Mouse (Mus musculus): ENCODE results near the gene Ryr3. TPM values are rescaled to one million over a fixed set of nuclear protein-coding genes. Genes with fewer than 3 reads are reported as not detected.

Gene Ryr3
- polyA plus RNA-seq, 1 experiment from 2014 or later, result 0.56 TPM

DNA sequence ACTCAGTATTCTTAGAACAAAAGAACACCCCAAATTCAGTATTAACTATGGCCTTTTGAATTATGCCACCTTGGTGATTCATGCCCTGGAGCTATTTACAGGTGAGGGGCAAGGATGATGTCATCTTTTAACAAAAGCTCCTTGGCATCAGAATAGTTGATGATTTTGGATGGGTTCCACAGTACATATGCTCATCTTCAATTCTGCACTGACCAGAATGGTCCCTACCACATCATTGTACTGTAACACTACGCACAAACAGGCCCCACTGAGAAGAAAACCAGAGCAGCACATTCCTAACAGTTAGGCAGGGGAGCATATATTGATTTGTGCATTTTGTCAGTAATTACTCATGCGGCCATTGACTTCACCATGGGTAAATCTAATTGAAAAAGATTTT, 335.1 kb downstream of the Ryr3 start:
- ATAC-seq (replicated peaks; ENCODE audit: low FRiP score), result no peak
- WGBS, result 86% methylated on average over 2 of the region's 2 CpGs
- no peaks in the 10 kb centered on the region for H3K9me3 ChIP-seq (replicated peaks)

GRCm38 (mm10) chr2:112881376-112881775, 335.5 kb downstream of the Ryr3 start:
- Histone ChIP-seq H3K4me1 (no peaks in the 10 kb centered on the region), H3K9ac (no peak overlapping the region), H3K36me3 (no peaks in the 10 kb centered on the region), H3K9me3 (replicated peaks) (no peaks in the 10 kb centered on the region), H3K4me2 (no peak overlapping the region), H3K27me3 (no peaks in the 10 kb centered on the region), H3K4me3 (replicated peaks) (no peak overlapping the region), H3K27ac (no peak overlapping the region)
- WGBS, result 61% methylated on average over 1 of the region's 1 CpGs
- ATAC-seq (replicated peaks; ENCODE audit: low FRiP score), result no peak

More for the DNA sequence above, 335.1 kb downstream of the Ryr3 start:
- Histone ChIP-seq H3K4me2 (no peak overlapping the region), H3K4me1 (no peaks in the 10 kb centered on the region), H3K27me3 (no peaks in the 10 kb centered on the region), H3K27ac (no peak overlapping the region), H3K4me3 (replicated peaks) (no peak overlapping the region), H3K36me3 (no peaks in the 10 kb centered on the region), H3K9ac (no peak overlapping the region)

DNA sequence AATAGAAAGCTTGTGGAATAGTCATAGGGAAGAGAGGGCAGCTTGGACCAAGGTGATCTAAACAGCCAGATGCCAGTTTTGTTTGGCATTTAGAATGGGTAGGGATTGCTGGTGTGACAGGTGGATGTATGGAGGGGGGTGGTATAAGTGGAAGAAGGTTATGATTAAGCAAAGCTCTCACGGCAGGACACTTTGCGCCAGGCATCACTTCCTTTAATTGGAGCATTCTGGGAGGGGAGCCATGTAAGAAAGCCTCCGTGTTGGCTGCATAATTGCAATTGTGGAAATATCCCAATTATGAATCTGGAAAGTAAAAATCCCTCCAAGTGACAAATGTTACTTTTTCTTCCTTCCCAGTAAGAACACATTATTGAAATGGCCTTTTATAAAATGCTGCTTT, 339.5 kb downstream of the Ryr3 start:
- Histone ChIP-seq H3K4me1 (no peaks in the 10 kb centered on the region), H3K4me2 (no peak overlapping the region), H3K27ac (no peak overlapping the region), H3K27me3 (no peaks in the 10 kb centered on the region), H3K4me3 (replicated peaks) (no peak overlapping the region), H3K9me3 (replicated peaks) (no peaks in the 10 kb centered on the region), H3K9ac (no peak overlapping the region), H3K36me3 (no peaks in the 10 kb centered on the region)
- no peak for ATAC-seq (replicated peaks; ENCODE audit: low FRiP score)
- WGBS, result 69% methylated on average over 3 of the region's 3 CpGs

DNA sequence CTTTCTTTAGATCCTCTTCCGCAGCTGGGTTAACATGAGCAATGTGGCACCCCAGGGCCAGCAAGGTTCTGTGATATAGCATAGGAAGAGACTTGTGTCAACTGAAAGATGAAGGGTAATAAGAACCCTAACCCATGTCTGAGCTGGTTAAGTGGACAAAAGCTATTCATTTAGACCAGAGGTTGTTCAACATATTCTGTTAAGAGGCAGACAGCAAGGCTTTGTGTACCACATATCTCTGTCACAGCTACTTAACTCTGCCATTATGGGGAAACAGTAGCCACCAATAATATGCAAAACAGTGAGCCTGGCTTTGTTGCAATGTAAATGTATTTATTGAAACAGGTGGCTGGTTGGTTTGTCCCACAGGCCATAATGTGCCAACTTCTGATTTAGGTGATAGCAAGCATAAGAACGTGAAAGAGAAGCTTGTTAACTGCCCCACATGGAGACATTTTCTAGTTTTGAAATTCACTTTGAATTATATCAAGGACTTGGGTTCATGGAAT, 350.8 kb downstream of the Ryr3 start:
- Histone ChIP-seq H3K9ac (no peak overlapping the region), H3K36me3 (no peaks in the 10 kb centered on the region), H3K27ac (no peak overlapping the region), H3K9me3 (replicated peaks) (no peaks in the 10 kb centered on the region), H3K27me3 (no peaks in the 10 kb centered on the region), H3K4me2 (no peak overlapping the region), H3K4me3 (replicated peaks) (no peak overlapping the region), H3K4me1 (no peaks in the 10 kb centered on the region)
- ATAC-seq (replicated peaks; ENCODE audit: low FRiP score), result no peak
- WGBS, result 74% methylated on average over 2 of the region's 2 CpGs

DNA sequence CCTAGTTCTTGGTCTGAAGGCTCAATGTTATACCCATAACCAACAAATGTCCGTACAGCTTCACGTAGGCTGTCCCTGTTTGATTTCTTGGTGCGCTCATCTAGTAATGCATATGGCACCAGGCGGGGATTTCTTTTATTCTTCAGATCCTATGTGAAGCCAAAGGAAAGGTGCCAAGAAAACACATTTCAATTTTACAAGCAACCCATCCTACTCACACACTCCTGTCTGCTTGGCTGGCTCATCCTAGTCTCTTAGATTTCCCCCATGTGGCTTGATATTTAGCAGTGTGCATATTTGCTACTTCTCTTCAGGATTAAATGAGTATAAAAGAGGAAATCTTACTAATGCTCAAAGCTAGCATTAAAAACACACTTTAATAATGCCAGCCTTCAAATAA, 355.1 kb downstream of the Ryr3 start:
- 93% methylated on average over 4 of the region's 4 CpGs for WGBS
- Histone ChIP-seq H3K27me3 (no peaks in the 10 kb centered on the region), H3K36me3 (no peaks in the 10 kb centered on the region), H3K9ac (no peak overlapping the region), H3K4me2 (no peak overlapping the region), H3K4me3 (replicated peaks) (no peak overlapping the region), H3K27ac (no peak overlapping the region), H3K9me3 (replicated peaks) (no peaks in the 10 kb centered on the region), H3K4me1 (no peaks in the 10 kb centered on the region)
- ATAC-seq (replicated peaks; ENCODE audit: low FRiP score), result no peak

- no peaks in the 10 kb centered on the region for H3K4me1 ChIP-seq
- 36% methylated on average over 4 of the region's 4 CpGs for WGBS
- ATAC-seq (replicated peaks; ENCODE audit: low FRiP score), result no peak
- H3K9me3 ChIP-seq (replicated peaks), result no peaks in the 10 kb centered on the region
- no peak overlapping the region for H3K4me3 ChIP-seq (replicated peaks)
- H3K9ac ChIP-seq, result no peak overlapping the region
- no peak overlapping the region for H3K27ac ChIP-seq
- H3K36me3 ChIP-seq, result no peaks in the 10 kb centered on the region
- no peak overlapping the region for H3K4me2 ChIP-seq
- no peaks in the 10 kb centered on the region for H3K27me3 ChIP-seq
Observed at GRCm38 (mm10) chr2:112845583-112846512, 371.0 kb downstream of the Ryr3 start.

DNA sequence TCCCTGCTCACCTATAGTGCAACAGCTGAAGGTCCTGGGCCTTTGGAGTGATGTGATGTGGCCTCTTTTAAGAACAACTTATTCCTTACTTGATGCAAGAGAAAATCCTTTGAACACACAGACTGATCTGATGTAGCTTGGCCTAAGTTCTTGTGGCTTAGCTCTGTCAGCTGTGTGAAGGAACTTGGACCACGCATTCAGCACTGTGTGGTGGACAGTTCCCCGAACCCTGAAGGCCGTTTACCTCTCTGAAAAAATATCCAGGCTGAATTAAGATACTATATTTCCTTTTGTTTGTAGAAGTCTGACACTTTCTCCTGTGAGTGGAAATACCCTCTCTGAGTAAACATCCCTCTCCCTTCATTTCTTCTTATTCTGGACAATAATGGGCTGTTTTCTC, 374.0 kb downstream of the Ryr3 start:
- Histone ChIP-seq H3K36me3 (no peaks in the 10 kb centered on the region), H3K4me1 (no peaks in the 10 kb centered on the region), H3K27ac (no peak overlapping the region), H3K9ac (no peak overlapping the region), H3K4me3 (replicated peaks) (no peak overlapping the region), H3K4me2 (no peak overlapping the region), H3K9me3 (replicated peaks) (no peaks in the 10 kb centered on the region), H3K27me3 (no peaks in the 10 kb centered on the region)
- no peak for ATAC-seq (replicated peaks; ENCODE audit: low FRiP score)
- 10% methylated on average over 3 of the region's 3 CpGs for whole genome bisulfite sequencing

GRCm38 (mm10) chr2:112831423-112832305, 385.2 kb downstream of the Ryr3 start:
- Histone ChIP-seq H3K27me3 (no peaks in the 10 kb centered on the region), H3K27ac (no peak overlapping the region), H3K9me3 (replicated peaks) (no peaks in the 10 kb centered on the region), H3K36me3 (no peaks in the 10 kb centered on the region), H3K4me1 (no peaks in the 10 kb centered on the region), H3K4me2 (no peak overlapping the region), H3K9ac (no peak overlapping the region), H3K4me3 (replicated peaks) (no peak overlapping the region)
- ATAC-seq (replicated peaks; ENCODE audit: low FRiP score), result no peak
- WGBS, result 40% methylated on average over 4 of the region's 4 CpGs

- 30% methylated on average over 4 of the region's 4 CpGs for WGBS
- H3K27me3 ChIP-seq, result no peaks in the 10 kb centered on the region
Observed at GRCm38 (mm10) chr2:112826571-112826970, 390.3 kb downstream of the Ryr3 start.

GRCm38 (mm10) chr2:112822721-112823120, 394.2 kb downstream of the Ryr3 start:
- H3K9ac ChIP-seq, result no peak overlapping the region
- WGBS, result 43% methylated on average over 3 of the region's 3 CpGs
- H3K36me3 ChIP-seq, result no peaks in the 10 kb centered on the region
- H3K4me2 ChIP-seq, result no peak overlapping the region
- H3K4me3 ChIP-seq (replicated peaks), result no peak overlapping the region
- H3K9me3 ChIP-seq (replicated peaks), result no peaks in the 10 kb centered on the region
- H3K4me1 ChIP-seq, result no peaks in the 10 kb centered on the region
- no peak overlapping the region for H3K27ac ChIP-seq
- H3K27me3 ChIP-seq, result no peaks in the 10 kb centered on the region
- ATAC-seq (replicated peaks; ENCODE audit: low FRiP score), result no peak

More at GRCm38 (mm10) chr2:112826571-112826970, 390.3 kb downstream of the Ryr3 start:
- Histone ChIP-seq H3K9ac (no peak overlapping the region), H3K27ac (no peak overlapping the region), H3K4me2 (no peak overlapping the region), H3K36me3 (no peaks in the 10 kb centered on the region), H3K9me3 (replicated peaks) (no peaks in the 10 kb centered on the region), H3K4me3 (replicated peaks) (no peak overlapping the region), H3K4me1 (no peaks in the 10 kb centered on the region)
- ATAC-seq (replicated peaks; ENCODE audit: low FRiP score), result no peak

DNA sequence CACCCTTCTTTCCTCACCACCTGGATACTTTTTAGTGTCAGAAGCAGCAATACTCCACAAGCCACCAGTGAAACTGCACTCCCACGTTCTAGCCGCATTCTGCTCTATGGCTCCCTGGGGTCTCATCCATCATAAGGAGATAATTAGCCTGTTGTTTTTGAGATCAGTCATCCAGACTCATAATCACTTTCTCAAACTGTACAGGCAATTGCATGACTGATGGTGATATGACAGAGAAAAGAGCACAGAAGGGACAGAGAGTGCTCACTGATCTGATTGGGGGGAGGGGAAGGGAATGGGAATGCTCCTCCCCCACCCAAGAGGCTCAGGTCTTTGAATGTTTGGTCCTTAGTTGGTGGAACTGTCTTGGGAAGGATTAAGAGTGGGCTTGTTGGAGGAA, 397.8 kb downstream of the Ryr3 start:
- Histone ChIP-seq H3K4me3 (replicated peaks) (no peak overlapping the region), H3K27ac (no peak overlapping the region), H3K27me3 (no peaks in the 10 kb centered on the region), H3K9me3 (replicated peaks) (no peaks in the 10 kb centered on the region), H3K4me2 (no peak overlapping the region), H3K9ac (no peak overlapping the region), H3K4me1 (no peaks in the 10 kb centered on the region), H3K36me3 (no peaks in the 10 kb centered on the region)
- ATAC-seq (replicated peaks; ENCODE audit: low FRiP score), result no peak
- WGBS, result 47% methylated on average over 2 of the region's 2 CpGs

DNA sequence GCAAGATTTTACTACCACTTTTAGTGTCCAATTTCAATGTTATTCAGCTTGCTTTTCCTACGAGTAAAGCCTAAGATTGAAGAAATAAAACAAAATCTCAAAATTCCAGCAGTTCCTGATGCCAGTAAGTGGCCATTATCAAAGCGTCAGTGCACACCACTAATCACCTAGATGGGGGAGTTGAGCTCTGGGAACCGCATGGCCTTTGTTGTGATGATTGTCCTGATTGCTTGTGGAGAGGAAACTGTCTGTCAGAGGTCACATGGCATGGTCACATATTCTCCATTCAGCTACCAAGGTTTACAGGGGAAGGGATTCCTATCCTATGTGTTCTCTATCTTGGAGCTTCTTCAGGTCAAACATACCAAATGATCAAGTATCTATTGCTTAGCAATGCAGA, 399.9 kb downstream of the Ryr3 start:
- H3K4me2 ChIP-seq, result no peak overlapping the region
- H3K4me3 ChIP-seq (replicated peaks), result no peak overlapping the region
- no peaks in the 10 kb centered on the region for H3K4me1 ChIP-seq
- WGBS, result 18% methylated on average over 3 of the region's 3 CpGs
- peak; percentile 66; the same call in 1 of the 2 replicates for ATAC-seq (replicated peaks; ENCODE audit: low FRiP score)
- H3K9ac ChIP-seq, result no peak overlapping the region
- no peak overlapping the region for H3K27ac ChIP-seq
- no peaks in the 10 kb centered on the region for H3K36me3 ChIP-seq
- H3K27me3 ChIP-seq, result no peaks in the 10 kb centered on the region
- H3K9me3 ChIP-seq (replicated peaks), result no peaks in the 10 kb centered on the region

All from kidney, embryonic 15.5 days (tissue).